Mouse (Mus musculus) forelimb bud, embryonic 11.5 days (tissue): ENCODE measurements at regions not wholly inside any gene's neighbourhood (a gene's known extent, or its start where the extent isn't known, plus 50 kb on each side); places are given as distances from the start of the nearest gene placed in this dataset.

ENCODE experiments used
- DNase-seq: peaks from one replicate; pipeline ENCODE4 v3.0.0-alpha.2; 2012; ENCODE audit warnings: low read depth, low spot score

GRCm38 (mm10) chr8:60838526-60838925, 51.7 kb upstream of the Hpf1 start:
- DNase-seq: no peak
